Mouse (Mus musculus): ENCODE measurements around the gene Usp45. TPM values are rescaled to one million over a fixed set of nuclear protein-coding genes. Genes with fewer than 3 reads are reported as not detected.

The Usp45 gene
- total RNA-seq, 1 experiment, result 28.3 TPM

DNA sequence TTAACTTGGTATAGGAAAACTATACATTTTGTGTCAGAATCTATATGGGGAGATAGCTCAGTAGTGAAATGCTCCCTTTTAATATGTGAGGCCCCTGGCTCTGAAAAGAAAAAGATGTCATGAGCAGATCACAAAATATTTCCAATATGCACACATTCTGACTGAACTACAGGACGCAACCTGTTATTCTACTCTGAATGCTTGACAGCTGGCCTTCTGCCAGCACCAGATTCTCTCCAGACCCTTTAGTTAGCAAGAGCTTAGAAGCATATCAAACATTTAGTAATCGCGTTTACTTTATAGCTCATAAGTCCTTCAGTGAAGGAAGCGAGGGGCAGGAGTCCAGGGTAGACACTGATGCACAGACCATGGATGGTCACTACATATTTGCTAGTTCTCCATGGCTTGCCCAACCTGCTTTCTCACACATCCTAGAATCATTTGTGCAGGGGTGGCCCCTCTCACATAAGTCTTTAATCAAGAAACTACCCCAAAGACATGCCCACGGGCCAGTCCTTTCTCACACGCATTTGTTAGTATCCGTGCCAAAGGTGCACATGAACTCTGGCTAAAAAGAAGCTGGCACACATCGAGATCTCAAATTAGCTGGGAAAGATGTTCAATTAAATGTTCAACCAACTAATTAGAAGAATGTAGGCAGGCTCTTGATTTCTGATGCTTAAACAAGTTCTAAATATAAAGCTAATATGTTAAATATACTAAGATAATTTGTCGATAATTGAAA is 5.4 kb upstream of the Usp45 start:
- DNase-seq (ENCODE audit: low read depth, low spot score), result no peak
- in situ Hi-C loops (cut with MboI; ENCODE audit: low sequenced_read_pairs in 2 of 2, unreplicated experiment in 2 of 2), result no loop called here
- H3K9ac ChIP-seq (ENCODE audit: insufficient read depth, low read depth, low read length, poor library complexity, severe bottlenecking), result no peak overlapping the region
- H3K9me3 ChIP-seq (ENCODE audit: control insufficient read depth, insufficient read depth, low read depth, low read length), result no peaks in the 10 kb centered on the region
- no peak overlapping the region for H3K4me3 ChIP-seq (ENCODE audit: insufficient read depth in 1 of 2, low read depth in 1 of 2, low read length in 2 of 2, poor library complexity in 1 of 2, severe bottlenecking in 1 of 2)
- TF ChIP-seq CHD2 (IDR thresholded peaks at IDR 0.05; ENCODE audit: low read depth, low read length) (no peak), HCFC1 (IDR thresholded peaks at IDR 0.05; ENCODE audit: borderline replicate concordance, insufficient read depth, low read length) (no peak), MAFK (IDR thresholded peaks at IDR 0.05; ENCODE audit: insufficient read depth, low read depth, low read length) (no peak), ZC3H11A (IDR thresholded peaks at IDR 0.05; ENCODE audit: borderline replicate concordance, low read depth, low read length) (no peak), ZNF384 (IDR thresholded peaks at IDR 0.05; ENCODE audit: low read depth, low read length) (no peak)
- H3K36me3 ChIP-seq (ENCODE audit: control insufficient read depth, insufficient read depth, low read length, poor library complexity, severe bottlenecking), result no peaks in the 10 kb centered on the region
- 0 out of 4 replicates have a peak, but pooled peaks cover 0 to 2% of the 10 kb centered on the region in 2 experiments for H3K4me1 ChIP-seq (ENCODE audit: control insufficient read depth in 2 of 2, insufficient read depth in 2 of 2, low read length in 2 of 2, poor library complexity in 1 of 2)
- H3K27ac ChIP-seq (ENCODE audit: insufficient read depth, low read depth, low read length, poor library complexity, severe bottlenecking), result no peak overlapping the region

DNA sequence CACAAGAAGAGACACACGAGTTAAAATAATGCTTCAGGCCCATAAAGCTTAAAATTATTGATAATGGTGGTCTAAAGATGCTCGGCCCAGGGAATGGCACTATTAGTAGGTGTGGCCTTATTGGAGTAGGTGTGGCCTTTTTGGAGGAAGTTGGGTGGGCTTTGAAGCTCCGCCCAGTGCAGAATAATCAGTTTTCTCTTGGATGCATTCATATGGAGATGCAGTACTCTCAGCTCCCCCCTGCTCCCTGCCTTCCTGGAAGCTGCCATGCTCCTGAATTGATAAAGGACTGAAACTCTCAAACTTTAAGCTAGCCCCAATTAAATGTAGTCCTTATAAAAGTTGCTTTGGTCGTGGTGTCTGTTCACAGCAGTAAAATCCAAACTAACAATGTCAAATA is 3.1 kb upstream of the Usp45 start:
- no peak for TF ChIP-seq MAFK (IDR thresholded peaks at IDR 0.05; ENCODE audit: insufficient read depth, low read depth, low read length)
- no peak for TF ChIP-seq HCFC1 (IDR thresholded peaks at IDR 0.05; ENCODE audit: borderline replicate concordance, insufficient read depth, low read length)
- TF ChIP-seq ZNF384 (IDR thresholded peaks at IDR 0.05; ENCODE audit: low read depth, low read length), result no peak
- TF ChIP-seq ZC3H11A (IDR thresholded peaks at IDR 0.05; ENCODE audit: borderline replicate concordance, low read depth, low read length), result no peak
- H3K9me3 ChIP-seq (ENCODE audit: control insufficient read depth, insufficient read depth, low read depth, low read length), result no peaks in the 10 kb centered on the region
- H3K4me1 ChIP-seq (ENCODE audit: control insufficient read depth in 2 of 2, insufficient read depth in 2 of 2, low read length in 2 of 2, poor library complexity in 1 of 2), result 0 out of 4 replicates have a peak, but pooled peaks cover 0 to 2% of the 10 kb centered on the region in 2 experiments
- peak overlapping the region in 1 of 2 experiments; percentile 26; a peak in 2 of 4 replicates for H3K4me3 ChIP-seq (ENCODE audit: insufficient read depth in 1 of 2, low read depth in 1 of 2, low read length in 2 of 2, poor library complexity in 1 of 2, severe bottlenecking in 1 of 2)
- in situ Hi-C loops (cut with MboI; ENCODE audit: low sequenced_read_pairs in 2 of 2, unreplicated experiment in 2 of 2), result no loop called here
- no peak overlapping the region for H3K9ac ChIP-seq (ENCODE audit: insufficient read depth, low read depth, low read length, poor library complexity, severe bottlenecking)
- DNase-seq (ENCODE audit: low read depth, low spot score), result peak; percentile 62
- H3K27ac ChIP-seq (ENCODE audit: insufficient read depth, low read depth, low read length, poor library complexity, severe bottlenecking), result no peak overlapping the region; the same call in 1 of the 2 replicates
- no peaks in the 10 kb centered on the region for H3K36me3 ChIP-seq (ENCODE audit: control insufficient read depth, insufficient read depth, low read length, poor library complexity, severe bottlenecking)

DNA sequence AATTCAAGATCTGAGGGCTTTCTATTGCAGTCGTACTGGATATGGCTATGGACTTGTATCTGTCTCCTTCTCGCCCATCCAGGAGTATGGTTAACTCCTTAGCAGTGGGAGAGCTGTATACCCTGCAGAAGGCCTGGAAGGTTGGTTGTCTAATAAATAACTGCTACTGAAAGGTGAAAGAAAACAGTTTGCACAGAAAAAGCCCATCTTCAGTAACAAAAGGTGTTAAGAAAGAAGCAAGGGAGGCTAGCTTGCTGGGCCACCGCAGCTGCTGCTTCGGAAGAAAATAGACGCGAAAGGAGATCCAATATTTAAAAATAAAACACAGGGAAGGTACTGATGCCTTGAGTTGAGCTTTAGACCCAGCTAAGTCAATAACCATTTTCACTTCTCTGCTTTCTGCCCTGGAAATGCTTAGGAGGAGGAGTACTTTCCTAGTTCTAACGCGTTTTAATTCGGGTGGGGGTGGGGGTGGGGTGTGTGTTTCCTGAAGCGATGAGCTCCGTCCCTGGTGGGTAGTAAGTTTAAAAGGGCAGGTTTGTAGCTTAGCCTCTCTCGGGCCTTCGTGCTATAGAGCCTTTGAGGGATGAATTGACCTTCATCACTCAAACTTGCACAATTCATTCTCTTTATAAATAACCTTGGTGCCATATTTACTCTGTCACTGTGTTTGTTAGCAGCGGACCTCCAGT is 639 bp upstream of the Usp45 start:
- peak overlapping the region; percentile 64 to 70 for H3K4me3 ChIP-seq (ENCODE audit: insufficient read depth in 1 of 2, low read depth in 1 of 2, low read length in 2 of 2, poor library complexity in 1 of 2, severe bottlenecking in 1 of 2)
- TF ChIP-seq ZNF384 (IDR thresholded peaks at IDR 0.05; ENCODE audit: low read depth, low read length), result no peak
- no peak for TF ChIP-seq HCFC1 (IDR thresholded peaks at IDR 0.05; ENCODE audit: borderline replicate concordance, insufficient read depth, low read length)
- TF ChIP-seq MAFK (IDR thresholded peaks at IDR 0.05; ENCODE audit: insufficient read depth, low read depth, low read length), result no peak
- TF ChIP-seq ZC3H11A (IDR thresholded peaks at IDR 0.05; ENCODE audit: borderline replicate concordance, low read depth, low read length), result no peak
- TF ChIP-seq CHD2 (IDR thresholded peaks at IDR 0.05; ENCODE audit: low read depth, low read length), result no peak
- in situ Hi-C loops (cut with MboI; ENCODE audit: low sequenced_read_pairs in 2 of 2, unreplicated experiment in 2 of 2), result no loop called here
- H3K9ac ChIP-seq (ENCODE audit: insufficient read depth, low read depth, low read length, poor library complexity, severe bottlenecking), result peak overlapping the region; percentile 63
- DNase-seq (ENCODE audit: low read depth, low spot score), result no peak
- no peak overlapping the region for H3K27ac ChIP-seq (ENCODE audit: insufficient read depth, low read depth, low read length, poor library complexity, severe bottlenecking)
- H3K9me3 ChIP-seq (ENCODE audit: control insufficient read depth, insufficient read depth, low read depth, low read length), result no peaks in the 10 kb centered on the region
- H3K36me3 ChIP-seq (ENCODE audit: control insufficient read depth, insufficient read depth, low read length, poor library complexity, severe bottlenecking), result no peaks in the 10 kb centered on the region
- H3K4me1 ChIP-seq (ENCODE audit: control insufficient read depth in 2 of 2, insufficient read depth in 2 of 2, low read length in 2 of 2, poor library complexity in 1 of 2), result peaks cover 0 to 2% of the 10 kb centered on the region in 2 experiments; a peak in 1 of 4 replicates

DNA sequence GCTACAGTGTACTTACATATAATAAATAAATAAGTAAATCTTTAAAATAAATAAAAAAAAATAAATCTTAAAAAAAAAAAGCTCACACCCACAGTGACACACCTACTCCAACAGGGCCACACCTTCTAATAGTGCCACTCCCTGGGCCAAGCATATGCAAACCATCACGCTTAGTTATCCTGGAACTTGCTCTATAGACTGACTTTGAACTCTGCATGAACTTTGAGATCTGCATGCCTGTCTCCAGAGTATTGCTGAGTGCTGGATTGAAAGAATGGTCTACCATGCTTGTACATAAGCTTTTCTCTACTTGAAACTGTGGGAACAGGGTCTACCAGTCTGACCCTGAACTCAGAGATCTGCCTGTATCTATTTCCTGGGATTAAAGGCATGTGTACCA is 4.1 kb downstream of the Usp45 start:
- in situ Hi-C loops (cut with MboI; ENCODE audit: low sequenced_read_pairs in 2 of 2, unreplicated experiment in 2 of 2), result no loop called here
- Histone ChIP-seq H3K4me1 (ENCODE audit: control insufficient read depth in 2 of 2, insufficient read depth in 2 of 2, low read length in 2 of 2, poor library complexity in 1 of 2) (peaks cover 0 to 5% of the 10 kb centered on the region in 2 experiments; a peak in 1 of 4 replicates), H3K36me3 (ENCODE audit: control insufficient read depth, insufficient read depth, low read length, poor library complexity, severe bottlenecking) (no peaks in the 10 kb centered on the region), H3K27ac (ENCODE audit: insufficient read depth, low read depth, low read length, poor library complexity, severe bottlenecking) (no peak overlapping the region), H3K9me3 (ENCODE audit: control insufficient read depth, insufficient read depth, low read depth, low read length) (no peaks in the 10 kb centered on the region), H3K4me3 (ENCODE audit: insufficient read depth in 1 of 2, low read depth in 1 of 2, low read length in 2 of 2, poor library complexity in 1 of 2, severe bottlenecking in 1 of 2) (no peak overlapping the region), H3K9ac (ENCODE audit: insufficient read depth, low read depth, low read length, poor library complexity, severe bottlenecking) (no peak overlapping the region)
- no peak for TF ChIP-seq ZC3H11A (IDR thresholded peaks at IDR 0.05; ENCODE audit: borderline replicate concordance, low read depth, low read length)
- no peak for TF ChIP-seq HCFC1 (IDR thresholded peaks at IDR 0.05; ENCODE audit: borderline replicate concordance, insufficient read depth, low read length)
- TF ChIP-seq ZNF384 (IDR thresholded peaks at IDR 0.05; ENCODE audit: low read depth, low read length), result no peak
- TF ChIP-seq MAFK (IDR thresholded peaks at IDR 0.05; ENCODE audit: insufficient read depth, low read depth, low read length), result no peak
- no peak for TF ChIP-seq CHD2 (IDR thresholded peaks at IDR 0.05; ENCODE audit: low read depth, low read length)
- no peak for DNase-seq (ENCODE audit: low read depth, low spot score)

Data from ES-E14 (cell line).